Mouse (Mus musculus) megakaryocyte-erythroid progenitor cell, adult 5-6 weeks (primary cell): ENCODE results near the gene Mrrf. TPM values are rescaled to one million over a fixed set of nuclear protein-coding genes. Genes with fewer than 3 reads are reported as not detected.

Experiments
- ATAC-seq: replicated peaks from 2 replicates; pipeline ENCODE4 v1.8.0; 2016; ENCODE audit warnings: mild to moderate bottlenecking, inconsistent platforms; ENCODE audit not compliant: severe bottlenecking, poor library complexity, low FRiP score, low TSS enrichment
- total RNA-seq, 2 experiments: library from RNA; stranded (forward) in 1 of 2; stranded (reverse) in 1 of 2; fragments of 200-1000, 215-1000 nt in 1 of 2; fragments of >200 nt in 1 of 2; fragmentation: Nextera tagmentation in 1 of 2; gene quantifications; 2 replicates each; pipeline ENCODE4 v1.2.3; 2014 to 2017

Gene Mrrf
- total RNA-seq, 2 experiments from 2014 or later, result 23.4 to 85.3 TPM

DNA sequence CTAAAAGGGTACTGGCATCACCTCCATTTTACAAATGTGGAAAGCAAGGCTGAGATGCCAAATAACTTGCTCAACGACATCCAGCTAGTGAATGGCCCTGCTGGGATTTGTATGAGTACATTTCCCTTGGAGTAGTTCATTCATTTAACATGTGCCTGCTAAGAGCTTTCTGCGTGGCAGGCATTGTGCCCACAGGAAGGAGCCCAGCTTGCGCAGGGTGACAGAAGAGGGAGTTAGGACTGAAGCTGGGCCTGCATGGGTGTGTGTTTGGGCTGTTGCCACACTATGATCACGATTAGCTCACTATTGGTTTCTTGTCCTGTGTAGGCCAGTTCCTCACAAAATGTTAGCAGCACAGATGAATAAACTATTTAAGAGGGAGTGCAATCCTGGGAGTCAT is 84.7 kb downstream of the Mrrf start:
- no peak for ATAC-seq

DNA sequence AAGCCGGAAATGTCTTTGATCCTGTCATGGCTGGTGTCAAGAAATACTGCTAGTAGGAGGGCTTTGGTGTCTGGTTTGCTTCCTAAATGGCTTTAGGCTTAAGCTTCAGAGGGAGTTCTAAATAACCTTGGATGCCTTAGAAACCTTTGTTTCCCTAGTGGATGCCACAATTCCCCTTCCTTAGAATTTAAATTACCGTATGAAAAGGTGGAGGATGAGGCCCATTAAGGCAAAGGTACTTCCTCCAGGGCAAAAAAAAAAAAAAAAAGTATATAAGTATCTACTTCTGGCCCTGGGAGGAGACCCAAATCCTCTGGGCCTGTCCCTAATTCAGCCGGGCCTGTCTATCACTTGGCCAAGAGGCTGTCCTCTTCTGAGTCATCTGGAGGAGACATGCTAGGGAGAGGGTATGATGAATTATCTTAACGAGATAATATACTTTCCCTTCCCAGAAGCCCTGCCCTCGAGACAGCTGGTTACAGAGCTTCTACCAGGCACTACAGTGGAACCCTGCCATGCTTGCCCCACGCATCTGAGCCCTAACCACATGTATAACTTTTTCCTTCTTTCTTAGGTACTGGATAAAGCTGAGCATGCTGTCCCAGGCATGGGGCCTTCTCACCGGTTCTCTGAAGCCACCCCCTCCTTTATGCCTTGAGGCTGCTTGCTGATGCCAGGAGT is 86.1 kb downstream of the Mrrf start:
- ATAC-seq, result no peak

DNA sequence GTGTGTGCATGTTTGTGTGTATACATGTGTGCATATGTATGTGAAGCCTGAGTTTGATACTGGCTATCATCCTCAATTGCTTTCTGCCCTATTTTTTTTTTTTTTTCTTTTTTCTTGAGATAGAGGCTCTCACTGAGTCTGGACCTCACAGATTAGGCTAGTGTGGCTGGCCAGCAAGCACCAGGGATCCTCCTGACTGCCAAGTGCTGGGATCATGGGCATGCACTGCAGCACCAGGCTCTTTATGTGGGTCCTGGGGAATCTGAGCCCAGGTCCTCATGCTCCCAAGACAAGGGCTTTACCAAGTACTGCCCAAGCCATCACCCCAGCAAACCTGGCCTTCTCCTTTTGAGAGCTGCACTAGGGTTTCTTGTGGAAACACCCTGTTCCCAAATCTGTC is 87.2 kb downstream of the Mrrf start:
- no peak for ATAC-seq

DNA sequence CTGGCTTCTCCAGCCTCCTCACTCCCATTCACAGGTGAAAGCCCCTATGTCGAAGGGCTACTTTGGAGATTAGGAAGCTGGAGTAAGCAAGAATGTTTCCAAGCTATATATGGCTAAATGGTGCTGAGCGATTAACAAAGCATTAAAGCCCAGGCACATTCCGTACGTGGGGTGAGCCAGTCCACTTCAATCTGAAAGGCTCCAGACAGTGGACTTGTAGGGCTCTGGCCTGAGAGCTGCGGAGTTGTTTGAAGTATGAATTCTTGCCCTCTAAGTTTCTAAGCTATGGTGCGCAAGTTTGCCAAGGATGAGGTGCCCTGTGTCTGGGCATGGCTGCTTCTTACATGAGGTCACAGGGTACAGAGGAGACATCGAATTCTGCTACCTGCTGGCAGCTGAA is 88.0 kb downstream of the Mrrf start:
- no peak for ATAC-seq

DNA sequence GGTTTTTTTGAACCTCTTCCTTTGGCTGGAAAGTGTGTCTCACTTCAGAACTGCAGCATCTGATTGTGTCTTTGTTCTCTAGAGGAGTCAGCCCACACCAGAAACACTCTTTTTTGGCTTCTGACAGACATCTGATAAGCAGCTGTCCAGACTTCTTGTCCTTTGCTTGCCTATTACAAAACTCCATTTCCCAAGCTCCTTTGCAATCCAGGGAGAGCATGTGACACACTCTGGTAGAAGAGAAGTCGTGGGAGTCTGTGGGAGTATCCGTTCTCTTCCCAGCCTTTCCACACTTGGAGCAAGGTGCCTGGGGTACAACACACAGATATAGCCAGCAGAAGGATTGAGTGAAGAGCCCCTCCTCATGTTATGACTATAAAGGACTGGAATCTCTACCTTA is 88.4 kb downstream of the Mrrf start:
- ATAC-seq, result no peak

DNA sequence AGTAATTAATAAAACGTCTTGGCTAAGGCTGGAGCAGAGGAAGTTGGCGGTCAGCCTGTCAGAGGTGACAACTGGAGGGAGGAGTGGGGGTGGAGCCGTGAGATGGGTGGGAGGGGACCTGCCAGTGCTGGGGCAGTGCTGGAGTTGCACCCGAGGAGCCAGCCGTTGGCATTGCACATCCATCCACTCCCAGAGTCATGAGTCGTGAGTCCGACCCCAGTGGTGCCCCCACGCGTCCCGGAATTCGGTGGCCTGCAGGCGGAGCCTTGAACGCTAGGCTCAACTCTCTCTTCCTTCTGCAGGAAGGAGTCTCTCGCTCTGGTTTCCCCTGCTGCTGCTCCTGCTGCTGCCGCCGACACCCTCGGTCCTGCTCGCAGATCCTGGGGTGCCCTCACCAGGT is 94.2 kb downstream of the Mrrf start, which contains the start of gene Ptgs1:
Gene Ptgs1 (plus strand): TSS at position 61 of the 400 bp plus-strand sequence.
- ATAC-seq, result peak; percentile 73

DNA sequence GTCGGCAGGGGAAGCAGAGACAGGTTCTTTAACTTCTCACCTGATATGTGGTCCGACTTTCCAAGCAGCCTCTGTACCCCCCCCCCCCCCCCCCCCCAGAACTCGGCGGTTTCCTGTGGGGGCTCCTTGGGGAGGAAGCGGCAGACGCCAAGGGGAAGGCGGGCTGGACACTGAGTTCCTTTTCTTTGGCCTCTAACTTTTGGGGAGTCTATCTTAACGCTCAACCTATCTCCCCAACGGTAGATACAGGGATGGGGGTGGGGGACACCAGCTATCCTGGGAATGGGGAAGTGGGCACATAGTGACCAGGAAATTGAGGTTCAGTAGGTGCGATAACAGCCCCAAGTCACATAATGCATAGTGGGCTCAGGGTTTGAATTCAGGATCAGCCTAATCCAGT is 94.8 kb downstream of the Mrrf start:
- ATAC-seq, result no peak

DNA sequence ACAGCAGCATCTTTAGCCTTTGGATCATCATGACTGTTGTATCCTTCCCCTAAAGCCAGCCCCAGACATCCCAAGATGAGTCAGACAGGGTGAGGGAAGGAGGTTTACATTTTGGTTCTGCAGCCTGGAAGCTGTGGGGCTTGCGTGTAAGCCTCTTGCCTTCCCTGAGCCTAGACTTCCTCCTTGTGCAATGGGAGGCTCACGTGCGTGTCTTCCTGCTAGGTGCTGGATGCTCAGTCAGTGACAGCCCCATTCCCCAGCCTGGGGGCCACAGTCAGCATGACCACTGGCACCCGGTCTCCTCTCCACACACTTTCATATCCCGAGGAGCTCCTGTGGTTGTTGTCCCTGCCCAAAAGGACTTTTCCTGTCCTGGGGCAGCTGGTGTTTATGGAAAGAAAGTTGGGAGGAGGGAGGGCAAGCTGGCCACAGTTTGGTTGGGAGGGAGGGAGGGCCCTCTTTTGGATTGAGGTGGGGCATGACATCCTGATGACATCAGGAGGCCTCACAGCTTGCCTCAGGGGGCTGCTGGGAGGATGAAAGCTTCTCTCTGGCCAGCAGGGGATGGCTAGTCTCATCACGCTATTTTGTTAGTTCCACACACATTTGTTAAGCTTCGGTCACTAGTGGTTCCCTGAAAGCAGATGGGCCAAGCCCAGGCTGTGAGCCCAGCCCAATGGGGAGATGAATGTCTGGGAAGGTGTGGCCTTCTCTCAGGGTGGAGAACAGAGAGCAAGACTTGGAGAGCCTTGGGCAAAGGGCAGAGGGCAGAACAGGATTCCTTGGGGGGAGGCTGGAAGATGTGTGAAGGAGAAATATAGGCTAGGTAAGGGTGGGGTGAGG is 98.6 kb downstream of the Mrrf start:
- ATAC-seq, result no peak

DNA sequence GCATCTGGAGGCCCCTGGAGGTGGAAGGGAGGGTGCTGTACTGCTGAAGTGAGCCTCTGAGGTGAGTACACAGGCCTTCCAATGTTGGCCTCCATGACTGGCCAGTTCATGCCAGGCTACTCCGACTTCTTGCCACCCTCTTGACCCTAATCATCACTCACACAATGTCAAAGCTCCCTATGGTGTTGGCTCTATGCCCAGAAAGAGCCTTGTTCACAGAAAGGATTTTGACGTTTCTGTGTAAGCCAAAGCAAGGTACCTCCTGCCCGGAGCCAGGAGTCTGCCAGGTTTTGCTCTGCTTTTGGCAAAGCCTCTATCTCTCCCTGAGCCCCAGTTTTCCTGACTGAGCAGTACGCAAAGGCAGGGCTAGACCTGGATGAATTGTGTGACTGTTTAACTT is 99.7 kb downstream of the Mrrf start:
- no peak for ATAC-seq

DNA sequence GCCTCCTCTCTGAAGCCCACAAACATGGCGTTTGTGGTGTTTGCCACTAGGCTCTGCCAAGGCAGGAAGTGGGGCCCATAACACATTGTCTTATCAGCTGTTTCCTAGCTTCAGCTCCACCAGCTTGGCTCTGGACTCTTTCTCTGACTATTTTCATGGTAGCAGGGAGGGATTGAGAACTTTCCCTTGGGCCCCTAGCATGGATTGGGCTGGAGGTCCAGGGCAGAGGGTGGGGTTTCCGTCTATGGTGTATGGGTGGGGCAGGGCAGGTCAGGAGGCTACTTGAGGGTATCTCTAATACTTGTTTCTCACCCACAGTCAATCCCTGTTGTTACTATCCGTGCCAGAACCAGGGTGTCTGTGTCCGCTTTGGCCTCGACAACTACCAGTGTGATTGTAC is 100.7 kb downstream of the Mrrf start:
- ATAC-seq, result no peak

DNA sequence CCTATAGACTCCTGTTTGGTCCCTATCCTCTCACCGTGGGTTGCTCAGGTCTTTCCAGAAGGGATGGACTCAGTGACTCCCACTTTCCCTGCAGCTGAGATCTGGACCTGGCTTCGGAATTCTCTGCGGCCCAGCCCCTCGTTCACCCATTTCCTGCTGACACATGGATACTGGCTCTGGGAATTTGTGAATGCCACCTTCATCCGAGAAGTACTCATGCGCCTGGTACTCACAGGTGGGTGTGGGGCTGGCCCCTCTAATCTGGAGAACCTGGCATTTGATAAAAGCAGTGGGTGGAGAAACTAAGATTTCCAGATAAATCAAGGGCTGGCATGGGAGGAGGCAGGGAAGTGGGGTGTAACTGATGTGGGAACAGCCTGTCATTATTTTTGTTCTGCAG is 101.4 kb downstream of the Mrrf start:
- ATAC-seq, result no peak

DNA sequence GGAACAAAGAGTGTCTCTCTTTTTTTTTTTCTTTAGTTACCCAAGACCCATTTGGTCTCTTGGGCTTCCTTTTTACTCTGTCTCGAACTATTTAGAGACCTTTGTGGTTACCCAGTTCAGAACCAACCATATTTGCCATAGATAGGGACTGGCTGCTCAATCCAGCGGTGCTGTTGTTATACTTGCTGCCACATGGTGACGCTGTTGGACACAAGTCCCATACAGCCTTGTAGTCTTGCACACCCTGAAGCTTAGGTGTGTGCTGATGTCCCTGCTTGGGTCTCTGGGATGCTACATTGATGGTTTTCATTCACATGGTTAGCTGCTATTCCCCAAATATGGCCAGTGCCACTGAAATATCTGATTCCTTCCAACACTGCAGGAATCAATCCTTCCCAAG is 102.3 kb downstream of the Mrrf start:
- no peak for ATAC-seq

DNA sequence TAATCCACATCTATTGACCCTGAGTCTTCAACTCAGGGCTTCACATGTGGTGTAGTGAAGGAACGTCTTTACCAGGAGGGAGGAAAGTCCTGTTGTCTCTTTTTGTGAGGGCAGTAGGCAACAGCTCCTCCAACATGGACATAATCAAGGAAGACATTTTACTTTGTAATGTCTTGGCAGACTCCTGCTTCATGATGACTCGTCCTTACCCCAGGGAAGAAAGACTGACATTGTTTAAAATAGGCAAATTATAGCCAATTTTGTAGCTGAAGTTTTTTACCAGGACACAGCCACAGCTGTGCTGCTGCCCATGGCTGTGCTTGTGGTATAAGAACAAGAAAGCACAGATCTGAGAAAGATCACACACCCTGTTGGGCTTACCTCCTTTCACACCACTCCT is 102.8 kb downstream of the Mrrf start:
- ATAC-seq, result no peak

Other genes starting within 250 kb of the Mrrf start
- gene Ttll11, start 156.5 kb upstream of the Mrrf start, total RNA-seq (2014; fragmentation: Nextera tagmentation), result 0.55 TPM in 1 of 2 replicates, not detected in the other
- 0.15 and 0.23 TPM in 2 replicates for gene Ttll11, start 156.5 kb upstream of the Mrrf start, total RNA-seq (2017)
- gene Ndufa8, start 87.0 kb upstream of the Mrrf start, total RNA-seq (2014; fragmentation: Nextera tagmentation), result 121 and 160 TPM in 2 replicates
- 52.5 and 58.2 TPM in 2 replicates for gene Ndufa8, start 87.0 kb upstream of the Mrrf start, total RNA-seq (2017)
- gene Morn5, start 86.9 kb upstream of the Mrrf start, total RNA-seq (2014; fragmentation: Nextera tagmentation), result not detected in 2 replicates
- gene Morn5, start 86.9 kb upstream of the Mrrf start, total RNA-seq (2017), result not detected in 2 replicates
- not detected in 2 replicates for gene Lhx6, start 31.0 kb upstream of the Mrrf start, total RNA-seq (2014; fragmentation: Nextera tagmentation)
- gene Lhx6, start 31.0 kb upstream of the Mrrf start, total RNA-seq (2017), result not detected in 2 replicates
- gene Rbm18, start 384 bp downstream of the Mrrf start, total RNA-seq (2014; fragmentation: Nextera tagmentation), result 16.6 and 17.7 TPM in 2 replicates
- gene Rbm18, start 384 bp downstream of the Mrrf start, total RNA-seq (2017), result 19.1 and 25.0 TPM in 2 replicates
- 1.2 and 8.5 TPM in 2 replicates for gene Ptgs1, start 94.0 kb downstream of the Mrrf start, total RNA-seq (2014; fragmentation: Nextera tagmentation)
- 0.47 and 9.1 TPM in 2 replicates for gene Ptgs1, start 94.0 kb downstream of the Mrrf start, total RNA-seq (2017)
- not detected in 2 replicates for gene Olfr338, start 237.1 kb downstream of the Mrrf start, total RNA-seq (2014; fragmentation: Nextera tagmentation)
- gene Olfr338, start 237.1 kb downstream of the Mrrf start, total RNA-seq (2017), result not detected in 2 replicates